Mouse (Mus musculus) kidney, adult 2 months (tissue): Measurements from ENCODE around the gene Acer3. TPM values are rescaled to one million over a fixed set of nuclear protein-coding genes. Genes with fewer than 3 reads are reported as not detected.
A peak's percentile ranks its signal among the peaks of the same experiment; 100 is the strongest.

ENCODE experiments used
- DNase-seq: peaks from one replicate; pipeline ENCODE4 v3.0.0; 2021
- H3K27ac ChIP-seq: fragments of 200-500 bp; 2 replicates; pipeline ENCODE4 v1.5.1; 2012; ENCODE audit warnings: low read depth, low read length, control low read depth, inconsistent platforms; ENCODE audit not compliant: insufficient read depth
- H3K27me3 ChIP-seq: fragments of 200-500 bp; replicated peaks from 2 replicates; pipeline ENCODE4 v1.6.1; 2012; ENCODE audit warnings: mild to moderate bottlenecking, moderate library complexity, low read length, inconsistent platforms; ENCODE audit not compliant: control insufficient read depth, insufficient read depth
- H3K36me3 ChIP-seq: fragments of 200-500 bp; 2 replicates; pipeline ENCODE4 v1.6.1; 2012; ENCODE audit warnings: mild to moderate bottlenecking, moderate library complexity, low read length, inconsistent platforms; ENCODE audit not compliant: control insufficient read depth, insufficient read depth
- H3K4me1 ChIP-seq: fragments of 200-500 bp; 2 replicates; pipeline ENCODE4 v1.6.1; 2011; ENCODE audit warnings: low read length; ENCODE audit not compliant: control insufficient read depth, insufficient read depth
- H3K4me3 ChIP-seq: fragments of 200-500 bp; 2 replicates; pipeline ENCODE4 v1.5.1; 2011; ENCODE audit warnings: mild to moderate bottlenecking, low read depth, low read length, control low read depth; ENCODE audit not compliant: insufficient read depth
- CTCF ChIP-seq: fragments of 200-500 bp; conservative IDR thresholded peaks from 2 replicates; pipeline ENCODE4 v1.5.1; 2011; ENCODE audit warnings: low read depth, mild to moderate bottlenecking, control low read depth, low read length, moderate library complexity, mixed read lengths; ENCODE audit not compliant: insufficient read depth, insufficient read length
- POLR2A ChIP-seq: fragments of 200-500 bp; IDR thresholded peaks from one replicate; pipeline ENCODE4 v1.6.1; 2011; ENCODE audit warnings: low read depth, low read length, control low read depth
- WGBS: fragments of 180-500 bp; shearing (Covaris S2); methylation state at CpG from one replicate; pipeline ENCODE4 v1.1.7; 2018; 5-methylcytosine and 5-hydroxymethylcytosine counted together
- polyA plus RNA-seq: library from polyadenylated mRNA; depleted of rRNA; stranded (reverse); fragments of >200 nt; gene quantifications from 2 replicates; pipeline ENCODE4 v1.2.3, GENCODE M21; 2012

Gene Acer3
- polyA plus RNA-seq, 1 experiment = 11.9 TPM

- H3K36me3 ChIP-seq = no peaks in the 10 kb centered on the region
- peak within 1 kb of the TSS; percentile 88 for H3K4me3 ChIP-seq
- no peak for TF ChIP-seq POLR2A
- TF ChIP-seq CTCF = peak; percentile 64
- DNase-seq = peak; percentile 74
- peaks cover 9% of the 10 kb centered on the region for H3K4me1 ChIP-seq
- no peaks in the 10 kb centered on the region for H3K27me3 ChIP-seq
- H3K27ac ChIP-seq = peak within 1 kb of the TSS; percentile 93
- under 1% methylated on average over 38 of the region's 44 CpGs for WGBS
Measured at GRCm38 (mm10) chr7:98177929-98178559, 143.0 kb downstream of the Acer3 start, which contains the start of gene Capn5. Gene Capn5, minus strand, starts transcription at chr7:98178274.

- no peaks in the 10 kb centered on the region for H3K36me3 ChIP-seq
- WGBS = 7% methylated on average over 9 of the region's 9 CpGs
- DNase-seq = no peak
- peak overlapping the region; percentile 88 for H3K4me3 ChIP-seq
- H3K27me3 ChIP-seq = no peaks in the 10 kb centered on the region
- no peak for TF ChIP-seq CTCF
- TF ChIP-seq POLR2A = no peak
- peaks cover 9% of the 10 kb centered on the region for H3K4me1 ChIP-seq
- peak overlapping the region; percentile 44; the same call in 1 of the 2 replicates for H3K27ac ChIP-seq
Measured at GRCm38 (mm10) chr7:98177566-98177928, 143.5 kb downstream of the Acer3 start.

- peaks cover 9% of the 10 kb centered on the region for H3K4me1 ChIP-seq
- H3K27me3 ChIP-seq = no peaks in the 10 kb centered on the region
- no peaks in the 10 kb centered on the region for H3K36me3 ChIP-seq
- H3K4me3 ChIP-seq = peak overlapping the region; percentile 88; the same call in 1 of the 2 replicates
- H3K27ac ChIP-seq = peak overlapping the region; percentile 18; the same call in 1 of the 2 replicates
- 68% methylated on average over 2 of the region's 2 CpGs for whole genome bisulfite sequencing
- TF ChIP-seq CTCF = no peak
- TF ChIP-seq POLR2A = no peak
- DNase-seq = no peak
Measured at GRCm38 (mm10) chr7:98177071-98177485, 143.9 kb downstream of the Acer3 start.

GRCm38 (mm10) chr7:98176322-98177070 is 144.5 kb downstream of the Acer3 start:
- H3K27ac ChIP-seq = no peak overlapping the region
- H3K4me3 ChIP-seq = no peak overlapping the region
- H3K4me1 ChIP-seq = peaks cover 13% of the 10 kb centered on the region
- no peak for DNase-seq
- no peaks in the 10 kb centered on the region for H3K27me3 ChIP-seq
- no peak for TF ChIP-seq CTCF
- TF ChIP-seq POLR2A = no peak
- no peaks in the 10 kb centered on the region for H3K36me3 ChIP-seq
- WGBS = 75% methylated on average over 8 of the region's 8 CpGs

GRCm38 (mm10) chr7:98174883-98175755 is 145.9 kb downstream of the Acer3 start:
- no peak overlapping the region for H3K27ac ChIP-seq
- peaks cover 16% of the 10 kb centered on the region for H3K4me1 ChIP-seq
- no peaks in the 10 kb centered on the region for H3K36me3 ChIP-seq
- no peak overlapping the region for H3K4me3 ChIP-seq
- TF ChIP-seq POLR2A (no peak), CTCF (no peak)
- WGBS = 85% methylated on average over 4 of the region's 4 CpGs
- H3K27me3 ChIP-seq = no peaks in the 10 kb centered on the region
- no peak for DNase-seq

- 31% methylated on average over 4 of the region's 4 CpGs for WGBS
- DNase-seq = no peak
- no peak for TF ChIP-seq CTCF
- TF ChIP-seq POLR2A = no peak
Measured at GRCm38 (mm10) chr7:98173408-98173807, 147.6 kb downstream of the Acer3 start.

More at GRCm38 (mm10) chr7:98173408-98173807, 147.6 kb downstream of the Acer3 start:
- no peaks in the 10 kb centered on the region for H3K27me3 ChIP-seq
- peak overlapping the region; percentile 57 for H3K27ac ChIP-seq
- H3K4me3 ChIP-seq = no peak overlapping the region
- H3K36me3 ChIP-seq = no peaks in the 10 kb centered on the region
- peaks cover 12% of the 10 kb centered on the region for H3K4me1 ChIP-seq
